Mouse (Mus musculus): Measurements from ENCODE around the gene Rfpl4. TPM values are rescaled to one million over a fixed set of nuclear protein-coding genes. Genes with fewer than 3 reads are reported as not detected.
"Not testable (repeated sequence)": the region's sequence is repeated elsewhere in the genome, so short reads cannot be mapped to it uniquely, and the experiment has no call there.

Gene Rfpl4
- total RNA-seq, 2 experiments from 2014 or later = 0.22 TPM; not detected in 1

DNA sequence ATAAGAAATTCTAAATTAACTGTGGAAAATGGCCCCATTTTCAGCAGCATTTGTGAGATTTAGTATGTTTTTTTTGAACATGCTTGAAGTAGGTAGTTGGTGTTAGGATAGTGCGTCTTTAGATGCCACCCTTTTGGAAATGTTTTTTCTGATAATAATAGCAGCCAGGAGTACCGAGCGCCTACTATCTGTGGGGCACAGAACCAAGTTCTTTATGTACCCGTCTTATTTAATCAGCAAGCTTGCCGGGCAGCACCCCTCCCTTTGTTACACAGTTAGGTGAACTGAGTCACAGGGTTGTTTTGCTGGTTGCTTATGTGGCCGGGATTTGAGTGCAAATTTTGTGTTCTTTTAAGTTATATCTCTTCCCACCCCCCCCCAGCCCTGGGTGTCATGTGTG lies 35.5 kb downstream of the Rfpl4 start:
- no peak for DNase-seq (ENCODE audit: low spot score in 2 of 2)

DNA sequence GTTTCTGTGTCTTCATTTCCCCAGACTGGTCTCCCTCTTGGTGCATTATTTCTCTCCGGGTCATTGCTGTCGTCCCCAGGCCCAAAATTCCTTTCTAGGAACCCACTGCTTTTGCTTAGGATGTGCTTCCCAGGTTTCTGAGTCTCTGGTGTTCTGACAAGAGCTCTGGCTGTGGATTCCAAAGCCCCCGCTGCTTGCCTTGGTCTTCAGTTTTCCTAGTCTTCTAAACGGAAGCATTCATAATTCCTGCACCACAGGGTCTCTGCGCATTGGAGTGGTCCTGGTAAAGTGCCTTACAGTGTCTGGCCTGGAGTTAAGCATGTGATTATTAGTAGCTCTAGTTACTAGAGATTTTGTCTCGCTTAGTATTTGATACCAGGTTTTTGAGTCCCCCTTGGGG lies 35.9 kb downstream of the Rfpl4 start:
- no peak for DNase-seq (ENCODE audit: low spot score in 2 of 2)

DNA sequence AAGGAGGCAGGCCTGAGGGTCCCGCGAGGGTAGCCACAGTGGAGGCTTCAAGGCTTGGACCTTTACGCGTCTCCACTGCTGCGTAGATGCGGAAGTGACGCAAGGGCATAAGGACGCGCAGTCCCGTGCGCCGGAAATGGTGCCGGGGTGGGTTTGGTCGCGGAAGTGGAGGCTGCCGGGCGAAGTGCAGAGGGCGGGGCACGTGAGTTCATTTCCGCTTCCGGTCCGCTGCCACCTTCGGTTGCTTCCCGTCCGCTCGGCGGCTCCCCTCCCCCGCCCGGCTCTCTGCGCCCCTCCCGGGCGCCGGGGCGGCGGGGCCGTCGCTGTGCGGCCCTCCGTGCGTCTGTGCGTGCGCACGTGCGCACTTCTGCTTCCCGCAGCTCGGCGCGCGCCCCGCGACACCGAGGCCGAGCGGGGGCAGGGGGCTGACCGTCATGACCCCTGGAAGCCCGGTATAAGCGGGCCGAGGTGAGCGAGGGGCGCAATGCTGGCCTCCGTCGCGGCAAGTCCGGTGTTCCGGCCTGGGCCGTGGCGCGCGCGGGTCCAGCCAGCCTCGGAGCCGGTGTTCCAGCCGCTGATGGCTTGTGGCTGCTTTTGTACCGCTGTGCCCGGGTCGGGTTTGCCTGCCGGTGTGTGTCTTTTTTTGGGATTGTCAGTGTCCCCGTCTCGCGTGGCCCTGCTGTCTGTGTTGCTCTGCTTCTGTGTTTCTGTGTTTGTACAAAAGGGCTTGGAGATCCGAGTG lies 36.6 kb downstream of the Rfpl4 start, which contains the start of gene Epn1:
TSS of gene Epn1 (plus strand) at position 226 of the 742 bp plus-strand sequence.
- DNase-seq (ENCODE audit: low spot score in 2 of 2) = peak; percentile 94 to 95

GRCm38 (mm10) chr7:5079365-5080009 lies 37.3 kb downstream of the Rfpl4 start:
- not testable (repeated sequence) for DNase-seq (ENCODE audit: low spot score in 2 of 2)

- no peak for DNase-seq (ENCODE audit: low spot score in 2 of 2)
Observed at GRCm38 (mm10) chr7:5076931-5077330, 39.8 kb downstream of the Rfpl4 start.

- DNase-seq (ENCODE audit: low spot score in 2 of 2) = no peak
Observed at GRCm38 (mm10) chr7:5074984-5075383, 41.8 kb downstream of the Rfpl4 start.

DNA sequence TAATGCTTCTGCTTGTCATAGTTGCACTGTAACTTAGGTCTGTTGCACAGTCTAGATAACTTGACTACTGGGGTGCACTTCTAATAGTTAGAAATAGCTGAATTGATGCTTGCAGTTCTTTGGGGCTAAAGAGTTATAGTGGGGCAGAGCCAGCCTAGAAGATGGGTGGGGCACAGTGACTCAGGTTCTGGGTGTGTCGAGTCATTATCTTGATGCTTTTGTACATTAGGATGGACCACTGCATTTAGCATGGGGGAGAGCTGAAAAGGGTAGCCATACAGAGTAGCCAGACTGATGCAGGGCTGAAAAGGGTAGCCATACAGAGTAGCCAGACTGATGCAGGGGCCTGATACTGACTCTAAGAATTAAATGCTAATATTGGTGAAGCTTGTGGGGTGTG lies 43.2 kb downstream of the Rfpl4 start:
- no peak for DNase-seq (ENCODE audit: low spot score in 2 of 2)

GRCm38 (mm10) chr7:5064886-5065285 lies 51.9 kb downstream of the Rfpl4 start:
- DNase-seq (ENCODE audit: low spot score in 2 of 2) = no peak

- peak in 1 of 2 experiments; percentile 50 for DNase-seq (ENCODE audit: low spot score in 2 of 2)
Observed at GRCm38 (mm10) chr7:5062360-5063001, 54.3 kb downstream of the Rfpl4 start.

GRCm38 (mm10) chr7:5061774-5062359 lies 54.9 kb downstream of the Rfpl4 start, which contains the start of gene U2af2:
Gene U2af2 (plus strand): TSS chr7:5062143.
- peak; percentile 92 to 95 for DNase-seq (ENCODE audit: low spot score in 2 of 2)

GRCm38 (mm10) chr7:5060944-5061773 lies 55.6 kb downstream of the Rfpl4 start:
- DNase-seq (ENCODE audit: low spot score in 2 of 2) = peak; percentile 93 to 95

- DNase-seq (ENCODE audit: low spot score in 2 of 2) = peak; percentile 71
Observed at GRCm38 (mm10) chr7:5060239-5060731, 56.5 kb downstream of the Rfpl4 start.

Small RNA genes within 50 kb of the gene (microRNA-seq; reads per million reads assigned to microRNA genes)
- gene Gm26217 (ENCODE audit: borderline number of aligned reads in 2 of 2) = 0 reads per million in 2 experiments

Other genes with a start within 250 kb of the Rfpl4 start
- 10 to 100 TPM in 1 of 2 experiments, 1 to 10 TPM in 1; 9.6 to 18.3 TPM for gene Isoc2b, start 246.7 kb downstream of the Rfpl4 start, total RNA-seq (2021)
- gene Isoc2a, start 239.8 kb downstream of the Rfpl4 start, total RNA-seq (2021) = 10 to 100 TPM; 32.7 to 38.0 TPM
- not detected for gene Gm36210, start 210.4 kb downstream of the Rfpl4 start, total RNA-seq (2021)
- gene Zfp628, start 201.7 kb downstream of the Rfpl4 start, total RNA-seq (2021) = 10 to 100 TPM; 13.9 to 17.2 TPM
- 10 to 100 TPM in 1 of 2 experiments, 1 to 10 TPM in 1; 9.8 to 11.6 TPM for gene Nat14, start 194.9 kb downstream of the Rfpl4 start, total RNA-seq (2021)
- 1 to 10 TPM; 2.2 to 2.5 TPM for gene Ssc5d, start 191.2 kb downstream of the Rfpl4 start, total RNA-seq (2021)
- gene Sbk2, start 152.5 kb downstream of the Rfpl4 start, total RNA-seq (2021) = 1 to 10 TPM in 1 of 2 experiments, under 1 TPM in 1; 0.96 to 2.5 TPM
- under 1 TPM; 0.13 to 0.22 TPM for gene Sbk3, start 145.8 kb downstream of the Rfpl4 start, total RNA-seq (2021)
- 10 to 100 TPM; 15.9 to 25.4 TPM for gene Zfp579, start 120.8 kb downstream of the Rfpl4 start, total RNA-seq (2021)
- 10 to 100 TPM; 10.2 to 11.5 TPM for gene Zfp524, start 102.5 kb downstream of the Rfpl4 start, total RNA-seq (2021)
- gene Fiz1, start 102.3 kb downstream of the Rfpl4 start, total RNA-seq (2021) = 10 to 100 TPM; 21.7 to 22.5 TPM
- not detected for gene Gm44973, start 101.5 kb downstream of the Rfpl4 start, total RNA-seq (2021)
- 10 to 100 TPM; 24.4 to 24.5 TPM for gene Zfp865, start 96.6 kb downstream of the Rfpl4 start, total RNA-seq (2021)
- gene Ccdc106, start 96.4 kb downstream of the Rfpl4 start, total RNA-seq (2021) = 1 to 10 TPM; 1.5 to 2.6 TPM
- gene 4632433K11Rik, start 82.8 kb downstream of the Rfpl4 start, total RNA-seq (2021) = not detected
- 1 to 10 TPM; 3.4 to 4.1 TPM for gene Zfp784, start 78.5 kb downstream of the Rfpl4 start, total RNA-seq (2021)
- gene Zfp580, start 65.4 kb downstream of the Rfpl4 start, total RNA-seq (2021) = 1 to 10 TPM; 5.1 to 5.7 TPM
- 100 to 1,000 TPM; 145 to 156 TPM for gene U2af2, start 54.8 kb downstream of the Rfpl4 start, total RNA-seq (2021)
- 100 to 1,000 TPM; 140 to 142 TPM for gene Epn1, start 36.7 kb downstream of the Rfpl4 start, total RNA-seq (2021)
- 1 to 10 TPM; 1.5 to 2.0 TPM for gene Rasl2-9, start 9.0 kb upstream of the Rfpl4 start, total RNA-seq (2021)
- gene Vmn1r55, start 32.7 kb upstream of the Rfpl4 start, total RNA-seq (2021) = not detected
- gene Vmn1r56, start 79.8 kb upstream of the Rfpl4 start, total RNA-seq (2021) = not detected
- gene Vmn1r57, start 101.5 kb upstream of the Rfpl4 start, total RNA-seq (2021) = not detected
- not detected for gene Gm5065, start 233.6 kb upstream of the Rfpl4 start, total RNA-seq (2021)
- not detected for gene Nlrp2, start 234.1 kb upstream of the Rfpl4 start, total RNA-seq (2021)

All from adrenal gland, adult 18-20 months (tissue).